Comparison of ENCODE assay signal across 9 mouse cellular contexts in the genomic region with DNA sequence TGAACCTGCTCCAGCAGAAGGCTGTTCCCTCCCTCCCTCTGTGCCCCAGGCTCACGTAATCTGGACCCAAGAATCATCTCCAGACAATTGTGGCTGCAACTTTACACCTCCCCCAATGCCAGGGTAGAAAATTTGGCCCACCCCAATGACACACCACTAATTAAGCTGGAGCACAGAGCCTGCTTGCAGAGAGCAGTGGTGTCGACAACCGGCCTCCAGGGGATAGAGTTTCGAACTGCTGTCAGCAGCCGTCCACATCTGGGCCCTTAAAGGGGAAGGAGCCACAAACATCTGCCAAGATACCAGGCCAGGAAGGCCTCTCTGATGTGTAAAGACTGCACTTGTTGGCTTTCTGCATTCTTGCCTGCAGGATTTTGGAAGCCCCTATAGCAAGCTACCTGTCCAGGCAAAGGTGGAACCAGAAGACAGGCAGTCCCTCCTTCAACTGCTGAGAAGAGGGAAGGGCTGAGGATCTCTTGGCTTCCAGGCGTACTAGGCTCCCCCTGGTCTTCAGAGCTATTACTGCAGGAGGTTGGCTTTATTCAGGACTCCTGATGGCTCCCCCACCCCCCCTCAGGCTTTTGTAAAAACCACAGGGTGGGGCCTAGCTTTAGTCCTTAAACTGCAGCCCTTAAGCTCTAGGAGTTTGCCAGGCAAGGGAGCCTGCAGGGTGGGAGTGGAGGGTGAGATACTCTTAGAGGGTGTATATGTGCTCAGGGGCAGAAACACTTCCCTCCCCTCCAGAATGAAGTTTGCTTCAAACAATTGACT.
DNase-seq lines count a peak whose midpoint lies in the region; ATAC-seq lines count a peak whose summit lies in the region.
"Had no signal": no experiment of that assay in that cellular context is flagged by ENCODE, and none has a peak within 500 bp of the region (broad histone marks: within the 10 kb centered on the region; RNA-seq: fewer than 3 reads in every experiment).

No protein-coding gene starts in this region.

- no peak for DNase-seq in lung, postnatal 4 days
- DNase-seq in embryonic facial prominence, embryonic 10.5 days (ENCODE audit: low spot score) = peak; percentile 47
- DNase-seq in limb, embryonic 10.5 days (ENCODE audit: low spot score) = peak; percentile 43
- DNase-seq in thymus, adult 18-20 months = no peak
- no peak for DNase-seq in adrenal gland, postnatal 36 days
- DNase-seq: adrenal gland, adult 2 months had no signal

- no peak overlapping the region for H3K9ac ChIP-seq in lung, embryonic 16.5 days (ENCODE audit: low read length)
- H3K9ac ChIP-seq in stomach, embryonic 16.5 days (ENCODE audit: low read length) = no peak overlapping the region
- H3K9ac ChIP-seq: heart, embryonic 13.5 days had no signal

- no peaks in the 10 kb centered on the region for H3K36me3 ChIP-seq in lung, embryonic 16.5 days (ENCODE audit: control insufficient read depth, insufficient read depth, low read length)
- no peaks in the 10 kb centered on the region for H3K36me3 ChIP-seq in embryonic facial prominence, embryonic 10.5 days (replicated peaks)
- no peaks in the 10 kb centered on the region for H3K36me3 ChIP-seq in limb, embryonic 10.5 days
- H3K36me3 ChIP-seq in stomach, embryonic 16.5 days (ENCODE audit: control insufficient read depth, insufficient read depth, low read length) = no peaks in the 10 kb centered on the region
- H3K36me3 ChIP-seq: heart, embryonic 13.5 days had no signal

- H3K27ac ChIP-seq in lung, embryonic 16.5 days (ENCODE audit: low read length) = 0 out of 2 replicates have a peak overlapping the region, but pooled peaks have one; percentile 29
- H3K27ac ChIP-seq in embryonic facial prominence, embryonic 10.5 days (replicated peaks) = peak overlapping the region; percentile 72
- H3K27ac ChIP-seq in limb, embryonic 10.5 days = peak overlapping the region; percentile 54
- no peak overlapping the region; the same call in 1 of the 2 replicates for H3K27ac ChIP-seq in stomach, embryonic 16.5 days (ENCODE audit: low read length)
- H3K27ac ChIP-seq: heart, embryonic 13.5 days had no signal

- no peaks in the 10 kb centered on the region for H3K9me3 ChIP-seq in lung, embryonic 16.5 days (ENCODE audit: control insufficient read depth, low read length)
- H3K9me3 ChIP-seq in embryonic facial prominence, embryonic 10.5 days = no peaks in the 10 kb centered on the region
- H3K9me3 ChIP-seq in limb, embryonic 10.5 days (replicated peaks) = no peaks in the 10 kb centered on the region
- H3K9me3 ChIP-seq in stomach, embryonic 16.5 days (replicated peaks; ENCODE audit: control insufficient read depth, low read length) = no peaks in the 10 kb centered on the region
- H3K9me3 ChIP-seq: heart, embryonic 13.5 days had no signal

- H3K27me3 ChIP-seq in lung, embryonic 16.5 days (ENCODE audit: control insufficient read depth, insufficient read depth, low read depth, low read length) = no peaks in the 10 kb centered on the region
- H3K27me3 ChIP-seq in embryonic facial prominence, embryonic 10.5 days (replicated peaks; ENCODE audit: low read depth, poor library complexity, severe bottlenecking) = no peaks in the 10 kb centered on the region
- no peaks in the 10 kb centered on the region for H3K27me3 ChIP-seq in limb, embryonic 10.5 days (ENCODE audit: low read depth, poor library complexity, severe bottlenecking)
- no peaks in the 10 kb centered on the region for H3K27me3 ChIP-seq in stomach, embryonic 16.5 days (ENCODE audit: control insufficient read depth, insufficient read depth, low read length)
- H3K27me3 ChIP-seq: heart, embryonic 13.5 days had no signal

- whole genome bisulfite sequencing in lung, embryonic 16.5 days = 34% methylated on average over 6 of the region's 6 CpGs
- 10% methylated on average over 6 of the region's 6 CpGs for WGBS in embryonic facial prominence, embryonic 10.5 days
- WGBS in limb, embryonic 10.5 days = 13% methylated on average over 6 of the region's 6 CpGs
- 38% methylated on average over 6 of the region's 6 CpGs for WGBS in stomach, embryonic 16.5 days

- ATAC-seq in lung, embryonic 16.5 days (ENCODE audit: low read depth) = peak; percentile 84
- ATAC-seq in stomach, embryonic 16.5 days (ENCODE audit: insufficient read depth, low FRiP score) = peak; percentile 37; the same call in 1 of the 2 replicates

- H3K4me1 ChIP-seq in lung, embryonic 16.5 days (replicated peaks; ENCODE audit: control insufficient read depth, insufficient read depth, low read length) = peaks cover 16% of the 10 kb centered on the region
- H3K4me1 ChIP-seq in embryonic facial prominence, embryonic 10.5 days = peaks cover 40% of the 10 kb centered on the region
- H3K4me1 ChIP-seq in limb, embryonic 10.5 days = peaks cover 33% of the 10 kb centered on the region
- peaks cover 5% of the 10 kb centered on the region for H3K4me1 ChIP-seq in stomach, embryonic 16.5 days (ENCODE audit: control insufficient read depth, insufficient read depth, low read length)

- H3K4me3 ChIP-seq in lung, embryonic 16.5 days (ENCODE audit: low read length) = no peak overlapping the region
- no peak overlapping the region for H3K4me3 ChIP-seq in embryonic facial prominence, embryonic 10.5 days
- no peak overlapping the region for H3K4me3 ChIP-seq in limb, embryonic 10.5 days
- no peak overlapping the region for H3K4me3 ChIP-seq in stomach, embryonic 16.5 days (replicated peaks; ENCODE audit: low read length)
- H3K4me3 ChIP-seq: heart, embryonic 13.5 days had no signal

- H3K4me2 ChIP-seq in lung, embryonic 16.5 days (ENCODE audit: low read depth, low read length) = no peak overlapping the region
- H3K4me2 ChIP-seq in stomach, embryonic 16.5 days (ENCODE audit: low read depth, low read length) = no peak overlapping the region
- H3K4me2 ChIP-seq: heart, embryonic 13.5 days had no signal

Comparison
In these comparisons a context has a peak if more than half of its experiments do, and no peak if none do; other contexts are left out.
1. DNase-seq: peak in embryonic facial prominence, embryonic 10.5 days (single experiment) and limb, embryonic 10.5 days (single experiment); none in lung, postnatal 4 days (0 of 2), thymus, adult 18-20 months (0 of 2) and adrenal gland, postnatal 36 days (0 of 2).